Mouse (Mus musculus) ES-Bruce4 (cell line): ENCODE measurements around the gene Padi3.

Experiments used
- CTCF ChIP-seq: IDR thresholded peaks from one replicate; pipeline ENCODE4 v1.8.1; 2011; ENCODE audit warnings: low read depth, low read length
- POLR2A ChIP-seq: IDR thresholded peaks from one replicate; pipeline ENCODE4 v1.8.1; 2011; ENCODE audit warnings: low read length; ENCODE audit not compliant: insufficient read depth

DNA sequence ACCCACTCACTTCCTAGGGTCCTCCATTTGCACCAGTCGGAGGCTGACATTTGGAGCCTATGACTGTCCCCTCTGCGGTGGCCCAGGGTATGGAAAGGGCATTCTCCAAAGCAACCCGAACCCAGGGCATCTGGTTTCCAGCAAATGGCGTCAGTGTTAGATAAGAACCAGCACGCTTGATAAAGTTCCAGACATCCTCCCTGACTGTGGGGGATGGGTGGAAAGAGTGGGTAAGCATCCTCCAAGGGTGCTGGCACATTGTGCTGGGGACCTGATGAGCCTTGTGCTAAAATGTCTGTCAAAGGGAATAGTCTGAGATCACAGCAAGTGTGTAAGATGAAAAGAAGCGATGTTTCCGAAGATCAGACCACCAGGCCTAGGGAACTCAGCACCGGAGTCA, 1.7 kb upstream of the Padi3 start:
- TF ChIP-seq POLR2A (no peak), CTCF (no peak)
